Mouse (Mus musculus) spleen, postnatal 4 days (tissue): Measurements from ENCODE around the gene Erich6b.

ENCODE experiments used
- DNase-seq, 2 experiments: peaks; one replicate each; pipeline ENCODE4 v3.0.0; 2022; ENCODE audit warnings: low spot score in 2 of 2

Erich6b gene

GRCm38 (mm10) chr14:75642080-75642479 is at the start of gene Erich6b:
Gene Erich6b, plus strand, starts transcription at chr14:75642259.
- no peak for DNase-seq

GRCm38 (mm10) chr14:75592978-75593377 is 49.1 kb upstream of the Erich6b start, which contains the start of gene Spert:
Gene Spert, minus strand, starts transcription at chr14:75593116.
- DNase-seq = no peak

GRCm38 (mm10) chr14:75609176-75609575 is 32.9 kb upstream of the Erich6b start:
- DNase-seq = no peak

- DNase-seq = no peak
Measured at GRCm38 (mm10) chr14:75616375-75616774, 25.7 kb upstream of the Erich6b start.

GRCm38 (mm10) chr14:75622984-75623383 is 19.1 kb upstream of the Erich6b start:
- DNase-seq = no peak

- no peak for DNase-seq
Measured at GRCm38 (mm10) chr14:75628870-75629269, 13.2 kb upstream of the Erich6b start.

GRCm38 (mm10) chr14:75635350-75635749 is 6.7 kb upstream of the Erich6b start:
- DNase-seq = no peak

- DNase-seq = no peak
Measured at GRCm38 (mm10) chr14:75636107-75636506, 6.0 kb upstream of the Erich6b start.

- DNase-seq = no peak
Measured at GRCm38 (mm10) chr14:75637641-75638040, 4.4 kb upstream of the Erich6b start.

GRCm38 (mm10) chr14:75640846-75641245 is 1.2 kb upstream of the Erich6b start:
- DNase-seq = no peak

GRCm38 (mm10) chr14:75641369-75641768 is 690 bp upstream of the Erich6b start:
- no peak for DNase-seq

- no peak for DNase-seq
Measured at GRCm38 (mm10) chr14:75645461-75645860, 3.4 kb downstream of the Erich6b start.

- no peak for DNase-seq
Measured at GRCm38 (mm10) chr14:75646060-75646459, 4.0 kb downstream of the Erich6b start.

- no peak for DNase-seq
Measured at GRCm38 (mm10) chr14:75646968-75647829, 5.1 kb downstream of the Erich6b start.

GRCm38 (mm10) chr14:75660936-75661335 is 18.9 kb downstream of the Erich6b start:
- DNase-seq = no peak

- DNase-seq = no peak
Measured at GRCm38 (mm10) chr14:75661548-75661947, 19.5 kb downstream of the Erich6b start.

GRCm38 (mm10) chr14:75665430-75666180 is 23.5 kb downstream of the Erich6b start:
- DNase-seq = no peak

GRCm38 (mm10) chr14:75669085-75669645 is 27.1 kb downstream of the Erich6b start:
- DNase-seq = no peak

- DNase-seq = no peak
Measured at GRCm38 (mm10) chr14:75676316-75676715, 34.3 kb downstream of the Erich6b start.

GRCm38 (mm10) chr14:75690428-75690827 is 48.4 kb downstream of the Erich6b start:
- no peak for DNase-seq

- DNase-seq = no peak
Measured at GRCm38 (mm10) chr14:75696096-75696495, 54.0 kb downstream of the Erich6b start.

- no peak for DNase-seq
Measured at GRCm38 (mm10) chr14:75697928-75698327, 55.9 kb downstream of the Erich6b start.
